Mouse (Mus musculus) heart, embryonic 10.5 days (tissue): Measurements from ENCODE around the gene Ccdc182. TPM values are rescaled to one million over a fixed set of nuclear protein-coding genes. Genes with fewer than 3 reads are reported as not detected.

Source experiments
- DNase-seq: peaks from one replicate; pipeline ENCODE4 v3.0.0-alpha.2; 2017; ENCODE audit warnings: low spot score
- H3K27ac ChIP-seq: fragments of 300-500 bp; sonication (generic); 2 replicates; pipeline ENCODE4 v1.5.1; 2016; ENCODE audit warnings: mild to moderate bottlenecking
- H3K27me3 ChIP-seq: fragments of 300-500 bp; sonication (generic); 2 replicates; pipeline ENCODE4 v1.6.1; 2016; ENCODE audit warnings: mild to moderate bottlenecking; ENCODE audit not compliant: poor library complexity, insufficient read depth, severe bottlenecking
- H3K36me3 ChIP-seq: fragments of 300-500 bp; sonication (generic); 2 replicates; pipeline ENCODE4 v1.6.1; 2016; ENCODE audit warnings: mild to moderate bottlenecking, moderate library complexity
- H3K4me1 ChIP-seq: fragments of 300-500 bp; sonication (generic); 2 replicates; pipeline ENCODE4 v1.6.1; 2016; ENCODE audit warnings: mild to moderate bottlenecking
- H3K4me3 ChIP-seq: fragments of 300-500 bp; sonication (generic); 2 replicates; pipeline ENCODE4 v1.5.1; 2016; ENCODE audit warnings: mild to moderate bottlenecking, moderate library complexity
- H3K9me3 ChIP-seq: fragments of 300-500 bp; sonication (generic); 2 replicates; pipeline ENCODE4 v1.6.1; 2016; ENCODE audit warnings: mild to moderate bottlenecking, moderate library complexity
- whole genome bisulfite sequencing: fragments of 180-500 bp; shearing (Covaris S2); methylation state at CpG from one replicate; pipeline ENCODE4 v1.1.7; 2016; 5-methylcytosine and 5-hydroxymethylcytosine counted together
- polyA plus RNA-seq: library from polyadenylated mRNA; unstranded; fragments of >200 nt; fragmentation: Nextera tagmentation; extraction: Ambion mirVana; gene quantifications from 2 replicates; pipeline ENCODE4 v1.2.1, GENCODE M21; 2016

Gene Ccdc182
- polyA plus RNA-seq, 1 experiment from 2014 or later: 0.18 TPM

DNA sequence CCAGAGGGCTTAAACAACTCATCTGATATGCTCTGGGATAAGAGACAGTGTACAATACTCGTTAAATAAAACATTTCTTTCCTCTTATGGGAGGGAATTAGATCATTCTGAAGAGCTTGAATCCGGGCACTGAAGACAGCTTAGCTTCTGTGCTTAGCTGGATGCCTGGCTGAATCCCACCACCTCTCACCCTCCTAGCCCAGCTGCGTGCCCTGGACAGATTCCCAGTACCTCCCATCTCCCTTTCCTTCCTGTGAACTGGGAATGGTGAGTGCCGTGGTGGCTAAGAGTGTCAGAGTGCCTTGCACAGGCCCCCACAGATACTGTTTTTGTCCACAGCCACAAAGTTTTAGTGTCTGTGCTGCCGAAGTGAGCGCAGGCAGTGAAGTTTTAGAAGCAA lies 27.5 kb upstream of the Ccdc182 start:
- 0 out of 2 replicates have a peak, but pooled peaks cover 3% of the 10 kb centered on the region for H3K27me3 ChIP-seq
- H3K4me3 ChIP-seq: no peak overlapping the region
- no peak overlapping the region for H3K27ac ChIP-seq
- H3K4me1 ChIP-seq: peaks cover 14% of the 10 kb centered on the region
- no peaks in the 10 kb centered on the region for H3K9me3 ChIP-seq
- H3K36me3 ChIP-seq: no peaks in the 10 kb centered on the region
- 69% methylated on average over 6 of the region's 6 CpGs for WGBS
- no peak for DNase-seq

- Histone ChIP-seq H3K9me3 (no peaks in the 10 kb centered on the region), H3K27ac (no peak overlapping the region), H3K36me3 (no peaks in the 10 kb centered on the region), H3K27me3 (peaks cover 10% of the 10 kb centered on the region; the same call in 1 of the 2 replicates), H3K4me1 (peaks cover 31% of the 10 kb centered on the region), H3K4me3 (no peak overlapping the region)
- 61% methylated on average over 3 of the region's 3 CpGs for WGBS
- no peak for DNase-seq
Measured at GRCm38 (mm10) chr11:88271870-88272269, 22.0 kb upstream of the Ccdc182 start.

DNA sequence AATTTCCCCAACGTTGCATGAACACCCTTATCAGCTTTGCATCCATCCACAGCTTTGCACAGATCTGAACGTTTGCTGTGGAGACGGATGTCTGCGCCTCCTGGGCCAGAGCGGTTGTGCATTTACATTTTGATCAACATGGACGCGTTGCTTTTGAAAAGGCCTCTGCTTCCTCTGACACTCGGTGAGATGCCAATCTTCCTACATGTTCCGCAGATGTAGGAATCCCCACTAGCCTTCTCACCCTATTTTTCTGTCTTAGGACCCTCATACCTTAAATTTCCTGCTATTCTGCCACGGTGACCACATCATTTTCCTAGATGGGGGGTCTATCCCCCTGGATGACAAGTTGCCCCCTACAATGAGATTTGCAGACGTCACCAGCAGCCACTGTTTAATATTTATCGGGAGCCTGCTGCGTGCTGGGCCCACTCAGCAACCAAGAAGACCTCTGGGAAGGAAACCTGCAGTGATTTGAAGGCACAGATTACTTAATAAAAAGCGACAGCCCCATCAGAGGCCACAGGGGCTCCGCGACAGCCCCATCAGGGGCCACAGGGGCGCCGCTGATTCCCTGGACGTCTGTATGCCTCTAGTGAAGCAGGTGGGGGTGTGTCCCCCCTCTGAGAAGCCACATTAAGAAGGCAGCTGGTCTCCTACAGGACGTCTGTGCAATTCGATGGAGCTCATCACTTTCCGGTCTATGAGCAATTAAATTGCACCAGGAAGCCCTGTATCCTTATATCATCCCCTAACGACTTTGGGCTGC lies 19.6 kb upstream of the Ccdc182 start:
- no peak for DNase-seq
- WGBS: 70% methylated on average over 23 of the region's 23 CpGs
- peaks cover 11% of the 10 kb centered on the region; the same call in 1 of the 2 replicates for H3K27me3 ChIP-seq
- no peaks in the 10 kb centered on the region for H3K9me3 ChIP-seq
- H3K36me3 ChIP-seq: no peaks in the 10 kb centered on the region
- H3K27ac ChIP-seq: no peak overlapping the region; the same call in 1 of the 2 replicates
- H3K4me1 ChIP-seq: peaks cover 36% of the 10 kb centered on the region
- no peak overlapping the region for H3K4me3 ChIP-seq

DNA sequence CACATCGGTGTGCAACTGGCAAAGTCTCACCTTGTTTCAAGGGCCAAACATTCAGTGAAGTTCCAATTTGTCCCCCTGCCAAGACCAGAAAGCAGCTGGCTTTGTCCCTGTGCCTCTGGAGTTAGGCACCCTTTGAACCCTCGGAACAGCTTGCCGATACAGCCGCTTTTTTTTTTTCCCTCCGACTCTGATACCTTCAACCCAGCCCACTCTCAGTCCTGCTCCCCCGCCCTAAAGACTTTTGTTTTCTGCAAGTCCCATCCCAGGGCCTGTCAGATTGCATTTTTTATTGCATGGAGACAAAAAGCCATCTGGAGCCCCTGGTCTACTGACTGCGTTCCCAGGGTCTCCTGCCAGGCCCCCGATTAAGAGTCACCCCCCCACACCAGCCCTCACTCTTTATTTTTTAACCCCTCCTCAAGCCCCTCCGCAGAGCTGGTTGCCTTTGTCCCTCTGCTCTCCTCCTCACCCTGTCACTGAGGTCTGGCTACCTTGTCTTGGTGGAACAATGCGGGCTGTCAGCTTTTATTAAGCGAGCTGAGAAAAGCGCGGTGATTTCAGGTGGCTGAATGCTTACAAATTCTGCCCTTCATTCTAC lies 18.9 kb upstream of the Ccdc182 start:
- H3K4me1 ChIP-seq: peaks cover 41% of the 10 kb centered on the region
- no peak for DNase-seq
- peaks cover 11% of the 10 kb centered on the region; the same call in 1 of the 2 replicates for H3K27me3 ChIP-seq
- H3K27ac ChIP-seq: no peak overlapping the region; the same call in 1 of the 2 replicates
- WGBS: 42% methylated on average over 13 of the region's 13 CpGs
- no peak overlapping the region for H3K4me3 ChIP-seq
- no peaks in the 10 kb centered on the region for H3K36me3 ChIP-seq
- H3K9me3 ChIP-seq: no peaks in the 10 kb centered on the region

DNA sequence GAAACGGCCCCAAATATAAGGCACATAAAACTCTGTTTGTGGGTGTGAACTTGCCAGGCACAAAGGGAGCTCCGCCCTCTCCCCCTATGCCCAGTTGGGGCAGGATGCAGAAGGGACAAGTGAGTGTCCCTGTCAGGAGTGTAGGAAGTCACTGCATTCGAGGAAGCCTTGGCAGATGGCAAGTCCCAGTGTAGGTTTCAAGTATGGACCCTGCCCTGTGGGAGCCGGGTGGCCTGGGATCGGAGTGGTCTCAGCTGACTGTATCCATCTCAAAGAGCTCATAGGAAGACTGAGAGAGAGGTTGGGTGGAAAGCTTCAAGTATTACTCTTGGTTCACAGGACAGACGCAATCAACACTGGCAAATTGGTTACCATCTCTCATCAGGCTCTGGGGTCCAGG lies 17.9 kb upstream of the Ccdc182 start:
- no peak for DNase-seq
- Histone ChIP-seq H3K27me3 (peaks cover 11% of the 10 kb centered on the region; the same call in 1 of the 2 replicates), H3K4me3 (no peak overlapping the region), H3K4me1 (peaks cover 48% of the 10 kb centered on the region), H3K27ac (peak overlapping the region; percentile 26; the same call in 1 of the 2 replicates), H3K9me3 (no peaks in the 10 kb centered on the region), H3K36me3 (no peaks in the 10 kb centered on the region)
- 78% methylated on average over 6 of the region's 6 CpGs for WGBS

DNA sequence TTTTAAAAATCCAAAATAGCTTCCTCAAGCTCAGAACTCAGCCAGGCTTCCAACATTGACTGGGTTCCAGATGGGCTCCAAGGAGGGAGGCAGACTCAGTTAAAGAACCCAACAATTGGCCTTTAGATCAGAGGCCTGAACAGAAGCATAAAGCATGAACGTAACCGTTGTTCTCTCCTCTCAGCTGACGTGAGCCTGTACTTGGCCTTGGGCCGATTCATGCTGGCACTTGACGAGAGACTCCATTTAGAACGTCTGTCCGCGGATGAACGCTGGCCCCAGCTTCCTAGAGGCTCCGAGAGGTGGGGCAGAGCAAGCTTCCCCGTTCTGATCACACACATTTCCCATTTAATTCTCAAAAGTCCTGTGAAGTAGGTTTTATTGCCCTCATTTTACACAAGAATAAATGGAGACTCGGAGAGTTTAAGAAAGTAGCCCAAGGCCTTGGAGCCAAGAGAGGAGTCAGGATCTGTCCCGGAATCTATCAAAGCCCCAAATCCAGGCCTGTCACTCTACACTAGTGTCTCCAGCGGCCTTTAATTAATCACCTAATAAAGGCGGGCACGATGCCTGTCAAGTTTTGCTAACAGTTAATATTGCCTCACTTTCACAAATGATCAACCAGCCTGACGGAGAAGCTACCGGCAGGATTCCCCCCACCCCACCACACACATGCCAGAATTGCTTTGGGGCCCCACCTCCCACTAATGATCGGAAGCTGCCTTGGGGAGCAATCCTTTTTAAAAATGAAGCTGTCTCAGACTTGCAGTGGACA lies 17.1 kb upstream of the Ccdc182 start:
- no peak overlapping the region for H3K27ac ChIP-seq
- H3K27me3 ChIP-seq: peaks cover 11% of the 10 kb centered on the region; the same call in 1 of the 2 replicates
- H3K36me3 ChIP-seq: no peaks in the 10 kb centered on the region
- DNase-seq: no peak
- H3K9me3 ChIP-seq: no peaks in the 10 kb centered on the region
- WGBS: 75% methylated on average over 19 of the region's 19 CpGs
- peaks cover 48% of the 10 kb centered on the region for H3K4me1 ChIP-seq
- no peak overlapping the region for H3K4me3 ChIP-seq

DNA sequence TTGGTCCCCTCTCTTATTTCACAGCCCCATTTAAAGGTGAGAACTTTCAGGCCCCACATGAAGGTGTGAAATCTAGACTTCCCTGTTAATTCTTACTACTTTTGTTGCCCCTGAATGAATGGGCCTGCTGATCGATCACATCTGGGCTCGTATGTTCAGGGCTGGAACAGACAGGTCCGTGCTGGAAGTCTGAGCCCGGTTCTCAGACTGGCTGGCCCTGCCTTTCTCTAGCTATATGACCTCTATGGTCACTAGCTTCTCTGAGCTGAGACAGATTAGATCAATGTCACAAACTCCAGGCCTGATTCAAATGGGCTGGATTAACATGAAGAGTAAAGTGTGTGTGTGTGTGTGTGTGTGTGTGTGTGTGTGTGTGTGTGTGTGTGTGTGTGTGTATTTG lies 14.9 kb upstream of the Ccdc182 start:
- H3K27ac ChIP-seq: 0 out of 2 replicates have a peak overlapping the region, but pooled peaks have one; percentile 42
- no peak for DNase-seq

DNA sequence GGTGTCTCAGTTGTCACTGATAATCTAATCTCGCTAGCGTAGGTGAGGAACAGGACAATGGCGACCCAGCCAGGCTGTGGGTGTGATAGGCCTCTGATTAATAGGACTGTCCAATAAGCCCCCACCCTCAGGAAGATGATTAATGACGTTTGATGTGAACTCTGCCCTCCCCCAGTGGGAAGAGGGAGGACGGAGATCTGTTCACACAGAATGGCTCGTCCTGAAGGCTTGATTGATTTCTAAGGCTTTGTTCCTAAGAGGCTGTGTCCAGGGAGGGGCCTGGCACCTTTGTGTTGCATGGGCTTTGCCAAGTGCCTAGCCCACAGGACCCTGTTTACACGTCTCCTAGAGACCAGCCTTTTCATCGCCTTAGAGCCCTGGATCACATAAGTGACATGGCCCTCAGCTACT lies 13.4 kb upstream of the Ccdc182 start:
- Histone ChIP-seq H3K4me1 (peaks cover 28% of the 10 kb centered on the region), H3K9me3 (no peaks in the 10 kb centered on the region), H3K36me3 (no peaks in the 10 kb centered on the region; the same call in 1 of the 2 replicates), H3K4me3 (no peak overlapping the region), H3K27me3 (peaks cover 5% of the 10 kb centered on the region; the same call in 1 of the 2 replicates), H3K27ac (peak overlapping the region; percentile 42; the same call in 1 of the 2 replicates)
- DNase-seq: no peak
- 29% methylated on average over 8 of the region's 8 CpGs for WGBS

More for the DNA sequence above, 14.9 kb upstream of the Ccdc182 start:
- peaks cover 10% of the 10 kb centered on the region; the same call in 1 of the 2 replicates for H3K27me3 ChIP-seq
- H3K4me3 ChIP-seq: no peak overlapping the region
- 54% methylated on average over 4 of the region's 4 CpGs for WGBS
- H3K9me3 ChIP-seq: no peaks in the 10 kb centered on the region
- no peaks in the 10 kb centered on the region; the same call in 1 of the 2 replicates for H3K36me3 ChIP-seq
- H3K4me1 ChIP-seq: peaks cover 42% of the 10 kb centered on the region

DNA sequence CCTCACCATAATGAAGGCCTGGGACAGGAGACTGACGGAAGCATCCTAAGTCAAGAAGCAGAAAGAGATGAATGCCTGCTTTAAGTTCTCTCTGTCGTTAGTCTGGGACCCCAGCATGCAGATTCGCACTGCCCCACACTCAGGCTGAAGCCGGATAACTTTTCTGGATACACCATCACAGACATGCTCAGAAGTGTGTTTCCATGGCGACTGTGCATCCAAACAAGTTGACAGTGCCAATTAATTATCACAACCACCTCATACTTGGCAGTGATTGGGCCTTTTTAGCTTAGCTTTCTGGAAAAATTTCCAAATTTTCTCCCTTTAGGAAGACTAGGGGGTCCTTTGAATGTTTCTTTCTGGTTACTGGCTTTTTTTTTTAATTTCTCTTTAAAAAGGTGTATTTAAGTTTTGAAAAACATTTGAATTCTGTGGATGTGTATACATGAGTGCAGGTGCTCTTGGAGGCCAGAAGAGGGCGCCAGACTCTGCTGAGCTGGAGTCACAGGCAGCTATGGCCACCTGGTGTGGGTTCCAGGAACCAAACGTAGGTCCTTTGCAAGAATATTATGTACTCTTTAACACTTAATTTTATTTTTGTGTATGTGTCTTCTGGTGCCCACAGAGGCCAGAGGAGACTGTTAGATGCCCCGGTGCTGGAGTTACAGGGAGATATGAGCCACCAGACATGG lies 12.3 kb upstream of the Ccdc182 start:
- H3K4me3 ChIP-seq: no peak overlapping the region
- no peaks in the 10 kb centered on the region for H3K9me3 ChIP-seq
- H3K27ac ChIP-seq: no peak overlapping the region
- H3K27me3 ChIP-seq: peaks cover 5% of the 10 kb centered on the region; the same call in 1 of the 2 replicates
- no peak for DNase-seq
- H3K36me3 ChIP-seq: no peaks in the 10 kb centered on the region; the same call in 1 of the 2 replicates
- WGBS: 74% methylated on average over 8 of the region's 8 CpGs
- H3K4me1 ChIP-seq: peaks cover 24% of the 10 kb centered on the region

DNA sequence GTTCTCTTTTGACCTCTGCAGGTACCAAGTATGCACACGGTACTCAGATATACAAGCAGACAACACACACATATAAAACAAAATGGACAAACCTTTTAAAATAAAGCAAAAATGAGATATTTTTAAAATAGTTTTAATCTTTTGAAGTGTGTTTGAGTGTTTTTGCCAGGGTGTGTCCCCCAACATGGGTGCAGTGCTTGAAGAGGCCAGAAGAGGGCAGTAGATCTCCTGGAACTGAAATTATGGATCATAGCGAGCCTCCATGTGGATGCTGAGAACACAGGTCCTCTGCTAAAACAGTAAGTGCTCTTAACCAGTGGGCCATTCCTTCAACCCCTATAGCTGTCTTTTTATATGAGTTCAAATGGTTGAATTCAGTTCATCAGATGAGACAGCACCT lies 11.3 kb upstream of the Ccdc182 start:
- H3K27ac ChIP-seq: no peak overlapping the region
- WGBS: 96% methylated on average over 2 of the region's 2 CpGs

GRCm38 (mm10) chr11:88286019-88286418 lies 7.8 kb upstream of the Ccdc182 start:
- no peak for DNase-seq
- Histone ChIP-seq H3K4me3 (no peak overlapping the region), H3K27me3 (no peaks in the 10 kb centered on the region), H3K9me3 (no peaks in the 10 kb centered on the region), H3K27ac (peak overlapping the region; percentile 30; the same call in 1 of the 2 replicates), H3K36me3 (no peaks in the 10 kb centered on the region; the same call in 1 of the 2 replicates), H3K4me1 (peaks cover 19% of the 10 kb centered on the region)
- WGBS: 52% methylated on average over 8 of the region's 8 CpGs

More for the DNA sequence above, 11.3 kb upstream of the Ccdc182 start:
- no peaks in the 10 kb centered on the region; the same call in 1 of the 2 replicates for H3K36me3 ChIP-seq
- no peaks in the 10 kb centered on the region for H3K27me3 ChIP-seq
- H3K9me3 ChIP-seq: no peaks in the 10 kb centered on the region
- H3K4me1 ChIP-seq: peaks cover 24% of the 10 kb centered on the region
- DNase-seq: no peak
- no peak overlapping the region for H3K4me3 ChIP-seq

DNA sequence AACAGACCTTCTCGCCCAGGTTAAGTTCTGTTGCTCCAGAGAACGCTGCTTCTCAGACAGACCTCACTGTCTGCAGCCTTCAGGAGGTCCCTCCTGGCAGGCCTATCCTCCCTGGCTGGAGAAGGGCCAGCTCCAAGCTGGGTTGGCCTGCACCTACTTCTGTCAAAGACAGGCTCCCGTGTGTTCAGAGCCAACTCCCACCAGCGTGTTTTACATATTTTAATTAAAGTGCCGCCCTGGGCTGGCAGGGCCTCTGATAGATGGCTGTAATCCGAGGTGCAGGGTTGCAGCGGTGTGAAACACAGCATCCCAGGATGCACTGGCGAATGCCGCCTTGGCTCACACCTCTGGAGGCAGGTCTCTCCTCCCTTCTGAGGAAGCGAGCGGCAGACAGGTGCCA lies 5.5 kb upstream of the Ccdc182 start:
- Histone ChIP-seq H3K27ac (peak overlapping the region; percentile 19; the same call in 1 of the 2 replicates), H3K36me3 (no peaks in the 10 kb centered on the region), H3K4me3 (no peak overlapping the region), H3K9me3 (no peaks in the 10 kb centered on the region), H3K4me1 (peaks cover 41% of the 10 kb centered on the region), H3K27me3 (no peaks in the 10 kb centered on the region)
- WGBS: 33% methylated on average over 11 of the region's 11 CpGs
- no peak for DNase-seq
